Mouse (Mus musculus): ENCODE measurements around the gene Pi4kb.
"Not testable (repeated sequence)": the region's sequence is repeated elsewhere in the genome, so short reads cannot be mapped to it uniquely, and the experiment has no call there.

Pi4kb gene

DNA sequence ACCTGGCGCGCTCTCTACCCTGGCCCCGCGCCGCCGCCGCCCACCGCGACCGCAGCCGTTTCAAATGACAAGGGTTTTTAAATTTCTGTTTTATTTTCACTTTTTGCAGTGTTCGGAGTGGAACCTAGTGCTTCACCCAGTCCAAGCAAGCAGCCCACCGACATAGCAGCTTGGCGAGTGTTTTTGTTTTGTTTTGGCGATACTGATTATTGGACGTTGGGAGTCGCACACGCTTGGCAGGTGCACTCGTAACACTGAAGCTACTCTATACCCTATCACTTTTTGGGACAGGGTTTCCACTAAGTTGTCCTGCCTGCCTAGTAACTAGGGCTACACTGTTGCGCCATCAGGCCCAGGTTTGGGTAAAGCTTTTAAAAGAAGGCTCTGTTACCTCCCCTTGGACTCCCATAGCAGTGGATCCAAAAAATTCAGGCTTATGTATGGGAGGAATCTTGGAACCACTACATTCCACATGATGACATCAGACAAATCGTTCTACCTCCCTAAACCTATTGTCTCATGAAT is 42.1 kb downstream of the Pi4kb start:
- no peak for DNase-seq

DNA sequence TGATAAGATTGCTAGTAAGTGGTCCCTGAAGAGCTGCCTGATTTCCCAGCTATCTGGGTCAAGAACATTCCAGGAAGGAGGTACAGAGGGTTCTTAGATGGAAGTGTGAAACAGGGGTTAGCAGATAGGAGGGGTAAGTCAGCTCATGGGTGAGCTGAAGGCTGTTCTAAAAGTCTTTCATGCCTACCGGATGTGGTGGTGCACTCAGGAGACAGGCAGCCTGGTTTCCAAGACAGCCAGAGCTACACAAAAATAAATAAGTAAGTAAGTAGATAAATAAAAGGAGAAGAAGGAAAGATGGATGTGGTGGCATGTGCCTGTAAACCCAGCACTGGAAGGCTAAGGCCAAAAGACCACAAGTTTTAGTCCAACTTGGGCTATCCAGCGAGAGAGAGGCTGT is 44.2 kb downstream of the Pi4kb start:
- no peak for DNase-seq

GRCm38 (mm10) chr3:95020956-95021355 is 46.4 kb downstream of the Pi4kb start:
- not testable (repeated sequence) for DNase-seq

DNA sequence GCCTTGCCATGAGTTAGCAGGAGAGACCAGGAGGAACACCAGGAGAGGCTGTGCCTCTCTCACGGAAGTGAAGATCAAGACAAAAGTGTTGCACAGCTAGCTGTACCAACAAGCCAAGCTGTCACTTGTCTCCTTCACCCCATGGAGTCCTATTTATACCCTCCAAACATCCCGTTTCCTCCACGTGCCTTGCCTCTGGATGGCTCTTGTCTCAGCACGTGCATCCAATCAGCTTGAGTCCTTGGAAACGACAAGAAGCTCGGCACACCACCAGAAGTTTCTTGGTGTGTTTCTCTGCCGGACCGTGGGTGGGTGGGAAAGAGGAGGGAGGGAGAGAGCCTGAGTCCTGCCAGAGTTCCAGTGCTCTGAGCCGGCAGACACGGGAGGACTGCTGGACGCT is 50.0 kb downstream of the Pi4kb start:
- DNase-seq = no peak

GRCm38 (mm10) chr3:95025202-95025601 is 50.7 kb downstream of the Pi4kb start:
- no peak for DNase-seq

- no peak for DNase-seq
Measured at GRCm38 (mm10) chr3:95027057-95027645, 52.6 kb downstream of the Pi4kb start.

DNA sequence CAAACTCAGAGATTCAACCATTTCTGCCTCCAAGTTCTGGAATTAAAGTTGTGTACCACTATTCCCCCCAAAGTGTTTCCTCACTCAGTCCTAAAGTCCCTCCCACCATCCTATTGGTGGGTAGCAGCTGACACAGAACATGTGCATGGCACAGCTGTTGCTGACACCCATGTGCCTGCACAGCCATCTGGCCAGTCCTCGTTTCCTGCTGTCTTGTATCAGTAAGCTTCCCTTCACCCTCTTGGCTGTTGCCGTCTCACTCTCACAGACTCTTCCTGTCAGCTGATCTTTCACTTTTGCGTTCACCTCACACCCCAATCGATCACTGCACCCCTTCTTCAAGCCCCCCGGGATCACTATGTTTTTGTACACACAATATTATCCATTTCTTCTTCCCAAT is 53.2 kb downstream of the Pi4kb start:
- DNase-seq = no peak

DNA sequence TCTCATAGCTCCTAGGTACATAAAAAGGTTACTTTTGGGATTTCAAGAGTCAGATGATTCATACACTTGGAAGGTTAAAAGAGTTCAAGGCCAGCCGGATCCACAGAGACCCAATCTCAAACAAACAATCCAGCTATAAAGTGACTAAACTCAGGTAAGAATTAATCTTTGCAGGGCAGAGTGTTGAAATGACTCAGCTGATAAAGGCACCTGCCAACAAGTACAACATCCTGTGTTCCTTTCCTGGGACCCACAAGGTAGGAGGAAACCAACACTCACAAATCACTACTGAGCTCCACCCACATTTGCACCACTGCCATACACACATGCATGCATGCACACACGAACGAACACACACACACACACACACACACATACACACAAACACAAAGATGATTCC is 54.1 kb downstream of the Pi4kb start:
- DNase-seq = no peak

- DNase-seq = not testable (repeated sequence)
Measured at GRCm38 (mm10) chr3:95029291-95029827, 54.8 kb downstream of the Pi4kb start.

- DNase-seq = no peak
Measured at GRCm38 (mm10) chr3:95029953-95030352, 55.4 kb downstream of the Pi4kb start.

GRCm38 (mm10) chr3:95041625-95042024 is 67.1 kb downstream of the Pi4kb start:
- no peak for DNase-seq

- DNase-seq = peak; percentile 99
Measured at GRCm38 (mm10) chr3:95042166-95042837, 67.8 kb downstream of the Pi4kb start, which contains the start of gene Psmd4. Psmd4 (minus strand) TSS chr3:95042614.

GRCm38 (mm10) chr3:95042838-95043229 is 68.3 kb downstream of the Pi4kb start:
- DNase-seq = no peak

DNA sequence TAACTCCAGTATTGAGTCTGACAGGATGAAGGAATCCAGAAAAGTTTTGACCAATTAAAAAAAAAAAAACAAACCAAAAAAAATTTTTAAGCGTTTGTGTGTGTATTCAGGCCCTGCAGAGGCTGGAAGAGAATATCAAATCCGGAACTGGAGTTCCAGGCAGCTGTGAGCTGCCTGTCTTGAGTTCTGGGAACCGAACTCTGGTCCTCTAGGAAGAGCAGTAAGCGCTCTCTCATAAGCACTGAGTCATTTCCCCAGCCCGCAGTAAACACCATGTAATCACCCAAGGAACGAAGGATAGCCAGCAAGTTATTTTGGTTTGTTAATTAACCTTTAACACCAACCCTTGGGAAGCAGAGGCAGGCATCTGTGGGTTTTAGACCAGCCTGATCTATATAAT is 68.7 kb downstream of the Pi4kb start:
- no peak for DNase-seq

GRCm38 (mm10) chr3:95046462-95047057 is 72.0 kb downstream of the Pi4kb start:
- DNase-seq = no peak

GRCm38 (mm10) chr3:95047914-95048313 is 73.4 kb downstream of the Pi4kb start:
- no peak for DNase-seq

DNA sequence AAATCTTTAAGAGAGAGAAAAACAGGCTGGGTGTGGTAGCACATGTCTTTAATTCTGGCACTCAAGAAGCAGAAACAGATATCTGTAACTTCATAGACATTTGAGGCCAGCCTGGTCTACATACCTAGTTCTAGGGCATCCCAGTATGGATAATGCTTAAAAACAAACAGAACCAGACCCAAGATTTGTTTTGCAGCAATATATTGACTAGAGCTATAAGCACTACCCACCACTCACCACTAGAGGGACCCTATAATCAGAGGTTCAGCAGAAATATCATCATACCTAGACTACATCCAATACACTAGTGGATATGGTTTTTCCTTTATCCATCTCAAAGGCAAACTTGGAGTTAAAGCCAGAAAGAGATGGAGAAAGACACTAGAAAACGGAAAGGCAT is 78.4 kb downstream of the Pi4kb start:
- peak; percentile 73 for DNase-seq

- DNase-seq = peak; percentile 51
Measured at GRCm38 (mm10) chr3:95053701-95054100, 79.2 kb downstream of the Pi4kb start.

DNA sequence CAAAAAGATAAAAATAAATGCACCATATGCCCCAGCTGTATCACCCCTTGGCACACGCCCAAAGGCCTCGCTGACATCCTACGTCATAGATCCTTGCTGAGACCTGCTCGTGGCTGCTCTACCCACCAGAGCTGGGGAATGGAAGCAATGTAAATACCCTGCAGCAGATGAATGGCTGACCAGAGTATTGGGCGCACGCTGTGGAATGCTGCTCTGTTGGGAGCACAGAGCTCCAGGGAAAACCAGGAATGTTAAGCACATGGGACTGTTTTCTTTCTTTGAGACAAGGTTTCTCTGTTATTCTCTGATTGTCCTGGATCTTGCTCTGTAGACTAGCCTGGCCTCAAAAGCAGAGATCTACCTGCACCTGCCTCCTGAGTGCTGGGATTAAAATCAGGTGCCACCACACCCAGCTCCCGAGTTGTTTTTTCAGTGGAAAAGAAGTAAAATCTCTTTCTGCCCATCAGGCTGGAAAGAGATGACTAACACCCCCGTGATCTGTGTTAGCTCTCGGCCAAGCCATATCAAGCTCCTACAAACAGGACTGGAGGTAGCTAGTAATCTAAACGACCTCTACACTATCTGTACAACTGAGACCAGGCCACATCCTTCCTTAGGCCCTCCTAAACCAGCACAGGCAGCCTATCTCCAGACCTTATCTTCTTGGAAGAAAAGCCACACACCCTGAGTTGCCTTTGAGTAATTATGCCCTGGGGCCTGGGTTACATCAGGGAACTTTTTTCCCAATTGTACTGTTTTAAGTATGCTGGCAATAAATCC is 80.1 kb downstream of the Pi4kb start:
- DNase-seq = no peak

DNA sequence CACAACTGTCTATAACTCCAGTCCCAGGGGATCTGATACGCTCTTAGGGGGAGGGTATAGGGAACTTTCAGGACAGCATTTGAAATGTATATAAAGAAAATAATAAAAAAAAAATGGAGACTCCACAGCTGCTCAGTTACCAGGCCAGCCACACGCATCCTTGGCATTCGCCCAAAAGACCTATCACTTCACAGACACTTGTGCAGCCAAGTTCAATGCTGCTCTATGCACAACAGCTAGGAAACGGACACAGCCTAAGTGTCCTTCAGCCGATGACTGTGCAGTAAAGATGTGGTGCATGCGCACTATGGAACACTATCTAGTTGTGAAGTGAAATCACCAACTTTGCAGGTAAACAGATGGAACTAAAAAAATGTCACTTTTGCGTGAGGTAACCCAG is 81.7 kb downstream of the Pi4kb start:
- DNase-seq = no peak
